Mouse (Mus musculus) layer of hippocampus, adult 9-11 months (tissue): ENCODE data around the gene Vmn1r167.
"Not testable (repeated sequence)": the region's sequence is repeated elsewhere in the genome, so short reads cannot be mapped to it uniquely, and the experiment has no call there.

ENCODE experiments used
- DNase-seq: peaks from one replicate; pipeline ENCODE4 v3.0.0; 2022

Vmn1r167 gene

DNA sequence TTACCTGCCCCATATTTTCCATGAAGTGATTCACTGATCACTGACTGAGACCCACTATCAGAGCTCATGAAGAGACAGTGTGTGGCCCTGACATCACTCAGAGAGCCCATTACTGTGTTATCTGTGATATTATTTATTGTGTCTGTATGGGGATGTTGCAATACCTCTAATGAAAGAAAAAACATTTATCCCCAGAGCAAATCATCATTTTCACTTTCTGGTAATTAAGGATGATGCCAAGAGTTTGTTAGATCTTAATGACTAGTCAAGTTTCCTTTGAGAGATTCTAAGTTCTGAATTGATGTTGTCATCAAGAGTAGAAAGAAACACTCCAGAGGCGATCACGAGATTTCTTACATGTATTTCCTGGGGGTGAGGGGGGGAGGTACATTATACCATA lies at the start of gene Vmn1r167:
Vmn1r167 (minus strand) TSS at position 101 of the 400 bp plus-strand sequence.
- DNase-seq: not testable (repeated sequence)

GRCm38 (mm10) chr7:23539432-23539831 lies 32.4 kb upstream of the Vmn1r167 start, which contains the start of gene Vmn1r168:
Gene Vmn1r168, plus strand, starts transcription at chr7:23539732.
- DNase-seq: not testable (repeated sequence)

- DNase-seq: not testable (repeated sequence)
Measured at GRCm38 (mm10) chr7:23472886-23473285, 34.1 kb downstream of the Vmn1r167 start.

GRCm38 (mm10) chr7:23470832-23471231 lies 36.2 kb downstream of the Vmn1r167 start:
- not testable (repeated sequence) for DNase-seq

GRCm38 (mm10) chr7:23470201-23470600 lies 36.8 kb downstream of the Vmn1r167 start:
- not testable (repeated sequence) for DNase-seq
